Mouse (Mus musculus) gastrocnemius, adult 2 months (tissue): ENCODE measurements at regions not wholly inside any gene's neighbourhood (a gene's known extent, or its start where the extent isn't known, plus 50 kb on each side); places are given as distances from the start of the nearest gene placed in this dataset.

ENCODE experiments used
- DNase-seq: peaks from one replicate; pipeline ENCODE4 v3.0.0; 2022
- H3K27ac ChIP-seq: fragments of 200-600 bp; 2 replicates; pipeline ENCODE4 v1.8.1; 2022; ENCODE audit warnings: mild to moderate bottlenecking
- H3K4me3 ChIP-seq: fragments of 200-600 bp; 2 replicates; pipeline ENCODE4 v1.8.1; 2022; ENCODE audit warnings: mild to moderate bottlenecking, moderate library complexity
- CTCF ChIP-seq: fragments of 200-600 bp; IDR thresholded peaks from 2 replicates; pipeline ENCODE4 v1.8.1; 2022; ENCODE audit warnings: antibody characterized with exemption, mild to moderate bottlenecking, moderate library complexity
- intact Hi-C: fragments of 180-260 bp; cut with DNase I; formaldehyde crosslinking; loops from one replicate; pipeline ENCODE4 v1.15.1; 2025

GRCm38 (mm10) chr6:31088147-31088972 lies 129.5 kb upstream of the Klf14 start:
- H3K4me3 ChIP-seq = peak overlapping the region; percentile 52
- intact Hi-C loops = no loop called here
- no peak for TF ChIP-seq CTCF
- peak overlapping the region; percentile 89 for H3K27ac ChIP-seq
- no peak for DNase-seq

GRCm38 (mm10) chr6:31088973-31089368 lies 130.1 kb upstream of the Klf14 start:
- peak overlapping the region; percentile 89 for H3K27ac ChIP-seq
- intact Hi-C loops = no loop called here
- DNase-seq = no peak
- peak overlapping the region; percentile 52 for H3K4me3 ChIP-seq
- no peak for TF ChIP-seq CTCF

- peak; percentile 44 for DNase-seq
- intact Hi-C loops = no loop called here
- peak overlapping the region; percentile 89 for H3K27ac ChIP-seq
- no peak overlapping the region for H3K4me3 ChIP-seq
- no peak for TF ChIP-seq CTCF
Observed at GRCm38 (mm10) chr6:31090288-31090687, 131.4 kb upstream of the Klf14 start.

GRCm38 (mm10) chr6:31090791-31091190 lies 131.9 kb upstream of the Klf14 start:
- DNase-seq = no peak
- intact Hi-C loops = no loop called here
- Histone ChIP-seq H3K27ac (peak overlapping the region; percentile 89), H3K4me3 (no peak overlapping the region)
- TF ChIP-seq CTCF = no peak

- Histone ChIP-seq H3K4me3 (no peak overlapping the region), H3K27ac (peak overlapping the region; percentile 89)
- no peak for TF ChIP-seq CTCF
- intact Hi-C loops = no loop called here
- DNase-seq = peak; percentile 23
Observed at GRCm38 (mm10) chr6:31092324-31092723, 133.4 kb upstream of the Klf14 start.

- Histone ChIP-seq H3K27ac (peak overlapping the region; percentile 89), H3K4me3 (no peak overlapping the region)
- intact Hi-C loops = no loop called here
- DNase-seq = peak; percentile 74
- no peak for TF ChIP-seq CTCF
Observed at GRCm38 (mm10) chr6:31092760-31093159, 133.9 kb upstream of the Klf14 start.

GRCm38 (mm10) chr6:31095943-31096714 lies 137.3 kb upstream of the Klf14 start:
- no peak for TF ChIP-seq CTCF
- peak; percentile 79 for DNase-seq
- intact Hi-C loops = loop anchor here (2.0 kb wide), 1 partner anchor 17 kb away; no protein-coding TSS in a partner anchor
- H3K27ac ChIP-seq = peak overlapping the region; percentile 89
- H3K4me3 ChIP-seq = peak overlapping the region; percentile 29

GRCm38 (mm10) chr6:31096787-31097186 lies 137.9 kb upstream of the Klf14 start:
- Histone ChIP-seq H3K27ac (peak overlapping the region; percentile 89), H3K4me3 (peak overlapping the region; percentile 28)
- DNase-seq = peak; percentile 17
- no peak for TF ChIP-seq CTCF
- intact Hi-C loops = loop anchor here (2.0 kb wide), 1 partner anchor 16 kb away; no protein-coding TSS in a partner anchor

GRCm38 (mm10) chr6:31097254-31097653 lies 138.4 kb upstream of the Klf14 start:
- peak overlapping the region; percentile 89 for H3K27ac ChIP-seq
- DNase-seq = peak; percentile 23
- TF ChIP-seq CTCF = no peak
- intact Hi-C loops = loop anchor here (2.0 kb wide), 1 partner anchor 16 kb away; no protein-coding TSS in a partner anchor
- H3K4me3 ChIP-seq = no peak overlapping the region

GRCm38 (mm10) chr6:31098106-31098505 lies 139.2 kb upstream of the Klf14 start:
- H3K4me3 ChIP-seq = no peak overlapping the region
- no peak for DNase-seq
- intact Hi-C loops = no loop called here
- TF ChIP-seq CTCF = no peak
- H3K27ac ChIP-seq = peak overlapping the region; percentile 89

GRCm38 (mm10) chr6:31100084-31100579 lies 141.3 kb upstream of the Klf14 start:
- Histone ChIP-seq H3K27ac (peak overlapping the region; percentile 89), H3K4me3 (no peak overlapping the region; the same call in 1 of the 2 replicates)
- TF ChIP-seq CTCF = no peak
- peak; percentile 66 for DNase-seq
- intact Hi-C loops = no loop called here

- intact Hi-C loops = no loop called here
- TF ChIP-seq CTCF = peak; percentile 28; the same call in 1 of the 2 replicates
- Histone ChIP-seq H3K4me3 (no peak overlapping the region), H3K27ac (peak overlapping the region; percentile 89)
- DNase-seq = peak; percentile 35
Observed at GRCm38 (mm10) chr6:31100749-31101148, 141.9 kb upstream of the Klf14 start.
